Mouse (Mus musculus): ENCODE results near the gene Hspa4.

Hspa4 gene

GRCm38 (mm10) chr11:53254926-53255325, 45.3 kb downstream of the Hspa4 start:
- no peak for DNase-seq (ENCODE audit: extremely low read depth, low read depth, low spot score)

- no peak for DNase-seq (ENCODE audit: extremely low read depth, low read depth, low spot score)
Observed at GRCm38 (mm10) chr11:53254428-53254827, 45.8 kb downstream of the Hspa4 start.

- no peak for DNase-seq (ENCODE audit: extremely low read depth, low read depth, low spot score)
Observed at GRCm38 (mm10) chr11:53252186-53253119, 47.8 kb downstream of the Hspa4 start.

- DNase-seq (ENCODE audit: extremely low read depth, low read depth, low spot score) = no peak
Observed at GRCm38 (mm10) chr11:53250796-53251195, 49.5 kb downstream of the Hspa4 start.

- DNase-seq (ENCODE audit: extremely low read depth, low read depth, low spot score) = no peak
Observed at GRCm38 (mm10) chr11:53249686-53250085, 50.6 kb downstream of the Hspa4 start.

GRCm38 (mm10) chr11:53245561-53245960, 54.7 kb downstream of the Hspa4 start:
- DNase-seq (ENCODE audit: extremely low read depth, low read depth, low spot score) = no peak

- DNase-seq (ENCODE audit: extremely low read depth, low read depth, low spot score) = no peak
Observed at GRCm38 (mm10) chr11:53243199-53243598, 57.1 kb downstream of the Hspa4 start.

- DNase-seq (ENCODE audit: extremely low read depth, low read depth, low spot score) = no peak
Observed at GRCm38 (mm10) chr11:53233590-53233989, 66.7 kb downstream of the Hspa4 start.

GRCm38 (mm10) chr11:53231836-53232235, 68.4 kb downstream of the Hspa4 start:
- DNase-seq (ENCODE audit: extremely low read depth, low read depth, low spot score) = no peak

- no peak for DNase-seq (ENCODE audit: extremely low read depth, low read depth, low spot score)
Observed at GRCm38 (mm10) chr11:53229011-53229410, 71.2 kb downstream of the Hspa4 start.

GRCm38 (mm10) chr11:53210876-53211275, 89.4 kb downstream of the Hspa4 start:
- no peak for DNase-seq (ENCODE audit: extremely low read depth, low read depth, low spot score)
